Mouse (Mus musculus) erythroblast, embryonic 14.5 days (primary cell): ENCODE data around the gene Arnt2. TPM values are rescaled to one million over a fixed set of nuclear protein-coding genes. Genes with fewer than 3 reads are reported as not detected.

Experiments
- H3K27me3 ChIP-seq: 2 replicates; pipeline ENCODE4 v1.6.1; 2012; ENCODE audit warnings: inconsistent platforms; ENCODE audit not compliant: control insufficient read depth
- H3K36me3 ChIP-seq: 2 replicates; pipeline ENCODE4 v1.6.1; 2012; ENCODE audit warnings: mild to moderate bottlenecking, inconsistent platforms; ENCODE audit not compliant: control insufficient read depth
- H3K4me1 ChIP-seq: 2 replicates; pipeline ENCODE4 v1.6.1; 2012; ENCODE audit warnings: inconsistent platforms; ENCODE audit not compliant: control insufficient read depth
- H3K4me3 ChIP-seq: replicated peaks from 2 replicates; pipeline ENCODE3; 2012; ENCODE audit warnings: moderate library complexity, mild to moderate bottlenecking, inconsistent platforms
- H3K9me3 ChIP-seq: 2 replicates; pipeline ENCODE4 v1.6.1; 2012; ENCODE audit warnings: low read length, inconsistent platforms, mixed read lengths; ENCODE audit not compliant: control insufficient read depth
- GATA1 ChIP-seq: IDR thresholded peaks from 2 replicates; pipeline ENCODE4 v1.6.1; 2012; ENCODE audit warnings: low read length, inconsistent platforms, mixed read lengths
- TAL1 ChIP-seq: IDR thresholded peaks from 3 replicates; pipeline ENCODE4 v1.6.1; 2012; ENCODE audit warnings: low read length, inconsistent platforms, mixed read lengths
- polyA plus RNA-seq: library from polyadenylated mRNA; stranded (reverse); fragments of >175 nt; gene quantifications from 2 replicates; pipeline ENCODE4 v1.2.3, GENCODE M21; 2012

Arnt2 gene
- polyA plus RNA-seq, 1 experiment: not detected

- H3K4me1 ChIP-seq: no peaks in the 10 kb centered on the region
- no peak for TF ChIP-seq TAL1
- no peak for TF ChIP-seq GATA1
- H3K36me3 ChIP-seq: no peaks in the 10 kb centered on the region
- no peak overlapping the region for H3K4me3 ChIP-seq
- no peaks in the 10 kb centered on the region for H3K27me3 ChIP-seq
- no peaks in the 10 kb centered on the region for H3K9me3 ChIP-seq
Measured at GRCm38 (mm10) chr7:84336907-84337306, 73.1 kb downstream of the Arnt2 start.

- no peaks in the 10 kb centered on the region for H3K27me3 ChIP-seq
- H3K4me1 ChIP-seq: no peaks in the 10 kb centered on the region
- no peaks in the 10 kb centered on the region for H3K36me3 ChIP-seq
- TF ChIP-seq TAL1 (no peak), GATA1 (no peak)
- no peaks in the 10 kb centered on the region for H3K9me3 ChIP-seq
- H3K4me3 ChIP-seq: no peak overlapping the region
Measured at GRCm38 (mm10) chr7:84336580-84336886, 73.4 kb downstream of the Arnt2 start.

- Histone ChIP-seq H3K9me3 (no peaks in the 10 kb centered on the region), H3K36me3 (no peaks in the 10 kb centered on the region), H3K27me3 (no peaks in the 10 kb centered on the region), H3K4me3 (no peak overlapping the region), H3K4me1 (no peaks in the 10 kb centered on the region)
- TF ChIP-seq GATA1: no peak
- TF ChIP-seq TAL1: no peak
Measured at GRCm38 (mm10) chr7:84335766-84336579, 74.0 kb downstream of the Arnt2 start.

- Histone ChIP-seq H3K9me3 (no peaks in the 10 kb centered on the region), H3K36me3 (no peaks in the 10 kb centered on the region), H3K27me3 (no peaks in the 10 kb centered on the region), H3K4me3 (no peak overlapping the region), H3K4me1 (no peaks in the 10 kb centered on the region)
- TF ChIP-seq TAL1 (no peak), GATA1 (no peak)
Measured at GRCm38 (mm10) chr7:84333996-84334395, 76.0 kb downstream of the Arnt2 start.

- H3K27me3 ChIP-seq: no peaks in the 10 kb centered on the region
- H3K36me3 ChIP-seq: no peaks in the 10 kb centered on the region
- no peaks in the 10 kb centered on the region for H3K4me1 ChIP-seq
- H3K4me3 ChIP-seq: no peak overlapping the region
- TF ChIP-seq TAL1 (no peak), GATA1 (no peak)
- H3K9me3 ChIP-seq: no peaks in the 10 kb centered on the region
Measured at GRCm38 (mm10) chr7:84332295-84333168, 77.4 kb downstream of the Arnt2 start.

- no peaks in the 10 kb centered on the region for H3K36me3 ChIP-seq
- no peaks in the 10 kb centered on the region for H3K9me3 ChIP-seq
- no peak overlapping the region for H3K4me3 ChIP-seq
- no peaks in the 10 kb centered on the region for H3K4me1 ChIP-seq
- no peaks in the 10 kb centered on the region for H3K27me3 ChIP-seq
- TF ChIP-seq GATA1 (no peak), TAL1 (no peak)
Measured at GRCm38 (mm10) chr7:84329174-84329583, 80.8 kb downstream of the Arnt2 start.

- Histone ChIP-seq H3K4me1 (no peaks in the 10 kb centered on the region), H3K27me3 (no peaks in the 10 kb centered on the region), H3K4me3 (no peak overlapping the region), H3K9me3 (no peaks in the 10 kb centered on the region), H3K36me3 (no peaks in the 10 kb centered on the region)
- TF ChIP-seq TAL1 (no peak), GATA1 (no peak)
Measured at GRCm38 (mm10) chr7:84328770-84329169, 81.2 kb downstream of the Arnt2 start.

GRCm38 (mm10) chr7:84325570-84326328 is 84.2 kb downstream of the Arnt2 start:
- TF ChIP-seq GATA1: no peak
- no peak for TF ChIP-seq TAL1
- H3K27me3 ChIP-seq: no peaks in the 10 kb centered on the region

GRCm38 (mm10) chr7:84321542-84321941 is 88.4 kb downstream of the Arnt2 start:
- H3K27me3 ChIP-seq: no peaks in the 10 kb centered on the region
- H3K9me3 ChIP-seq: no peaks in the 10 kb centered on the region
- no peak overlapping the region for H3K4me3 ChIP-seq
- H3K36me3 ChIP-seq: no peaks in the 10 kb centered on the region
- no peaks in the 10 kb centered on the region for H3K4me1 ChIP-seq
- TF ChIP-seq TAL1 (no peak), GATA1 (no peak)

More at GRCm38 (mm10) chr7:84325570-84326328, 84.2 kb downstream of the Arnt2 start:
- no peaks in the 10 kb centered on the region for H3K4me1 ChIP-seq
- no peak overlapping the region for H3K4me3 ChIP-seq
- H3K36me3 ChIP-seq: no peaks in the 10 kb centered on the region
- no peaks in the 10 kb centered on the region for H3K9me3 ChIP-seq
